Mouse (Mus musculus) lung, embryonic 14.5 days (tissue): ENCODE measurements around the gene Rnf212. TPM values are rescaled to one million over a fixed set of nuclear protein-coding genes. Genes with fewer than 3 reads are reported as not detected.

Source experiments
- ATAC-seq: fragments of 200-750 bp; cut with Nextera tagmentation; 2 replicates; pipeline ENCODE4 v1.8.0; 2017; ENCODE audit warnings: mild to moderate bottlenecking, moderate TSS enrichment, moderate library complexity; ENCODE audit not compliant: insufficient read depth
- DNase-seq: peaks from one replicate; pipeline ENCODE4 v3.0.0-alpha.2; 2015
- H3K27ac ChIP-seq: fragments of 300-500 bp; sonication (generic); 2 replicates; pipeline ENCODE4 v1.5.1; 2014; ENCODE audit warnings: low read depth, mild to moderate bottlenecking, moderate library complexity
- H3K27me3 ChIP-seq: fragments of 300-500 bp; sonication (generic); 2 replicates; pipeline ENCODE4 v1.6.1; 2014; ENCODE audit warnings: low read length, control low read depth; ENCODE audit not compliant: insufficient read depth
- H3K36me3 ChIP-seq: fragments of 300-500 bp; sonication (generic); 2 replicates; pipeline ENCODE4 v1.6.1; 2014; ENCODE audit warnings: control low read depth; ENCODE audit not compliant: insufficient read depth
- H3K4me1 ChIP-seq: fragments of 300-500 bp; sonication (generic); 2 replicates; pipeline ENCODE4 v1.6.1; 2014; ENCODE audit warnings: antibody characterized with exemption, control low read depth; ENCODE audit not compliant: insufficient read depth
- H3K4me2 ChIP-seq: fragments of 300-500 bp; sonication (generic); 2 replicates; pipeline ENCODE4 v1.6.1; 2014; ENCODE audit warnings: mild to moderate bottlenecking
- H3K4me3 ChIP-seq: fragments of 300-500 bp; sonication (generic); 2 replicates; pipeline ENCODE4 v1.5.1; 2014; ENCODE audit warnings: low read depth, low read length
- H3K9ac ChIP-seq: fragments of 300-500 bp; sonication (generic); 2 replicates; pipeline ENCODE4 v1.6.1; 2014
- H3K9me3 ChIP-seq: fragments of 300-500 bp; sonication (generic); 2 replicates; pipeline ENCODE4 v1.6.1; 2016; ENCODE audit warnings: low read depth, low read length, control low read depth
- CTCF ChIP-seq: IDR thresholded peaks from 2 replicates; pipeline ENCODE4 v1.5.1; 2016; ENCODE audit warnings: antibody characterized with exemption, low read depth
- WGBS: fragments of 180-500 bp; shearing (Covaris S2); extraction: QIAGEN DNeasy Blood & Tissue Kit; methylation state at CpG from one replicate; pipeline ENCODE4 v1.1.7; 2014; 5-methylcytosine and 5-hydroxymethylcytosine counted together
- polyA plus RNA-seq: library from polyadenylated mRNA; unstranded; fragments of >200 nt; fragmentation: Nextera tagmentation; extraction: Ambion mirVana; gene quantifications from 2 replicates; pipeline ENCODE4 v1.2.1, GENCODE M21; 2014

Gene Rnf212
- polyA plus RNA-seq, 1 experiment from 2014 or later: not detected

DNA sequence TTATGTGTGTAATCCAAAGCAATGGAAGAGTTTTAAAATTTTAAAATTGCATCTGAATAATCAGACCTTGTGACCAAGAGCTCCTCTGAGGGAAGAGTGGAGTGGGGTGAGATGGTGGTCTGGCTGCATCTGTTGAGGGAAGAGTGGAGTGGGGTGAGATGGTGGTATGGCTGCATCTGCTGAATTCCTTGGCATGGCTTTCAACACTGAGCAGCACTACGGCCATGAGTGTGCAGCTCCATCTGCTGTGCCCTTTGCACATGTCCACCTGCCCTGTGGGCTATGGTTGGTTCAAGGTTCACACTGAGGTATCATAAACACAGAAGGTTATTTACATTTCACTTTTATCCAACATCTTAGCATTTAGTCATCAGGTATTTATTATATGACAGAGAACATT lies 47.4 kb downstream of the Rnf212 start:
- no peaks in the 10 kb centered on the region for H3K9me3 ChIP-seq
- no peak overlapping the region for H3K4me2 ChIP-seq
- no peak overlapping the region for H3K9ac ChIP-seq
- TF ChIP-seq CTCF: no peak
- H3K4me1 ChIP-seq: no peaks in the 10 kb centered on the region
- no peaks in the 10 kb centered on the region for H3K36me3 ChIP-seq
- ATAC-seq: no peak
- DNase-seq: no peak
- no peaks in the 10 kb centered on the region for H3K27me3 ChIP-seq
- no peak overlapping the region for H3K4me3 ChIP-seq
- WGBS: 61% methylated on average over 1 of the region's 1 CpGs
- no peak overlapping the region for H3K27ac ChIP-seq

DNA sequence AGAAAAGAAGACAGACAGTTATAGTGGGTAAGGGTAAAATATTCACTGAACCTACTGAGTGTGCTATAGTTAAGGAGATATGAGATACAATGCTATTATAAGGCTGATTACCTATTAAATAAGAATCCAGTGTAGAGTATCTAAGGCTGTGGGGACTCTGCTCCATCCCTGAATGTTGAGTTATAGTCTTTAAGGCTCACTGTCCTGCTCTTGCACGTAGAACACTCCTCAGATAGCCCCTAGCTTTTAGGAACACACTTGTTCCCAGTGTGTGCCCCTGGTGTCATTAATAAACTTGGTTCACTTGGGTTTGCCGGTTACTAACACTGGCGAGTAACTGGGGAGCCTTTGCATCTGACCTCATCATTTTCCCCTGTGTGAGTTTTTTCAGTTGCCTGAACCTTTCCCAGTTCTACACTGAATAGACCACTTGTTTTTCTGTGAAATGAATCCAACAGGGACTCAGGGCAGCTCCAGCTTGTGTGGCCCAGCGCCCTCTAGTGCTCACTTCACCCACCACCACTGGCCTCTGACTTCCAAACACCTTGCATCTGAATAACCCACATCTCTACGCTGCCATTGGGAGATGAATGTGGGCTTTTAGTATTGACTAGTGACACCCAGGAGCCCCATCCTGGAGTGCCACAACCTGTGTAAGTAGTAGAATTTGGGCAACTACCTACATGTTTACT lies 48.1 kb downstream of the Rnf212 start:
- Histone ChIP-seq H3K4me3 (no peak overlapping the region), H3K9ac (no peak overlapping the region), H3K27me3 (no peaks in the 10 kb centered on the region), H3K4me1 (no peaks in the 10 kb centered on the region), H3K9me3 (no peaks in the 10 kb centered on the region), H3K27ac (no peak overlapping the region), H3K36me3 (no peaks in the 10 kb centered on the region), H3K4me2 (no peak overlapping the region)
- DNase-seq (peak; percentile 80), ATAC-seq (peak; percentile 87)
- WGBS: 22% methylated on average over 5 of the region's 5 CpGs
- peak; percentile 85 for TF ChIP-seq CTCF

DNA sequence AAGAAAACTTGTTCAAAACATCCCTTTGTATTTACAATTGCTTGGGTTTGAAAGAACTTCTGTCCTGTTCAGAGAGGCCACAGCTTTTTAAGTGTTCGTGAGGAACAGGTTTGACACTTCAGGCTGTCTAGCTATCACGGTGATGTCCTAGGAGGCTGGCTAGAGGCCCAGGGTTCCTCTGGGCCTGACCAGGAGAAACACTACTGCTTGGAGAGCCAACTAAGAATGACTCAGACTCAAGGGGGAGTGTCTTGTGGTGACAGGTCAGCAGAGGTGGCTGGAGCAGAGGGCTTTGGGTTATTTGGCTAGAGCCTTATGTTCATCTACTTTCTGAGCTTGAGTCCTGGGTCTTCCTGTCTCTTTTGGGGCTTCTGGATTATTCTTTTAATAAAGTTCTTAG lies 50.8 kb downstream of the Rnf212 start:
- no peaks in the 10 kb centered on the region for H3K4me1 ChIP-seq
- DNase-seq: no peak
- no peak overlapping the region for H3K4me2 ChIP-seq
- TF ChIP-seq CTCF: no peak
- no peak overlapping the region for H3K9ac ChIP-seq
- H3K27ac ChIP-seq: no peak overlapping the region
- H3K9me3 ChIP-seq: no peaks in the 10 kb centered on the region
- 43% methylated on average over 2 of the region's 2 CpGs for whole genome bisulfite sequencing
- no peak for ATAC-seq
- H3K36me3 ChIP-seq: no peaks in the 10 kb centered on the region
- H3K4me3 ChIP-seq: no peak overlapping the region
- H3K27me3 ChIP-seq: no peaks in the 10 kb centered on the region

DNA sequence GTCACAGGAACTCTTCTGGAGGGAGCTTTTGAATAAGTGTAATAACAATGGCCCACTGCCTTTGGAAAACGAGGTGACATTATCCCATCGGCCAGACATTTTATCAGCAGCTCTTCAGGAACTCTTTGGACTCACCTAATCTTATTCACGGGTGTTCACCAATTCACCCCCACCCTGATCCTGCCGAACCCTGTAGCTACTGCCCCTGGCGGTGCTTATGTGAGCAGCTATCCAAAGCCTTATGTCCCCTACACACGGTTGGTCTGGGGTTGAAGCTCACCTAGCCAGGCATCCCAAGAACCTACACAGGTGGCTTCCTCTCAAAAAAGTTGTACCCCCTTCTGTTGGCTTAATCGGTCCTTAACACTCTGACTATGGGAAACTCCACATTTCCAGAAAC lies 55.0 kb downstream of the Rnf212 start:
- ATAC-seq: no peak
- no peak for DNase-seq
- no peak overlapping the region for H3K27ac ChIP-seq
- 39% methylated on average over 7 of the region's 7 CpGs for WGBS
- H3K27me3 ChIP-seq: no peaks in the 10 kb centered on the region
- H3K4me1 ChIP-seq: no peaks in the 10 kb centered on the region
- H3K36me3 ChIP-seq: no peaks in the 10 kb centered on the region
- no peak overlapping the region for H3K4me3 ChIP-seq
- H3K9ac ChIP-seq: no peak overlapping the region
- no peak overlapping the region for H3K4me2 ChIP-seq
- no peaks in the 10 kb centered on the region for H3K9me3 ChIP-seq
- TF ChIP-seq CTCF: 0 out of 2 replicates have a peak, but pooled peaks have one; percentile 23

DNA sequence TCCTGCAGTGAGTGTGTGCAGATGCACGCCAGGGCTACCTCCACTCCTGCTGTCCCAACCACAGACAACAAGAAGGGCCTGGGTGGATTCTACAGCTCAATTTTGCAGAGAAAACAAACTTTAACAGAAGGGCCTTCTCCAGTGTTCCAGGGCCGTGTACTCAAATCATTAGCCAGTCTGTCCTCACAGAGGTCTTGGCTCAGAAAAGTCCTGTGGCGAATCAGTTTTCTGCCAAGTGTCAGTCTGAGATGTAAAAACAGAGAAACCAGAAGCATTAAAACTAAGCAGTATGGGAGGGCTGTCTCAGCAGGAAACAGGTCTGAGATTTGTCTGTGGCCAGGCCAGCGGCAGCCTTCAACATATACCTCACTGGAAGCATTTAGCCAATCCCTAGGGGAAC lies 56.7 kb downstream of the Rnf212 start:
- no peak for DNase-seq
- H3K27ac ChIP-seq: no peak overlapping the region
- H3K36me3 ChIP-seq: no peaks in the 10 kb centered on the region
- TF ChIP-seq CTCF: no peak
- no peak overlapping the region for H3K9ac ChIP-seq
- H3K4me1 ChIP-seq: no peaks in the 10 kb centered on the region
- ATAC-seq: no peak
- no peaks in the 10 kb centered on the region for H3K9me3 ChIP-seq
- H3K4me3 ChIP-seq: no peak overlapping the region
- no peaks in the 10 kb centered on the region for H3K27me3 ChIP-seq
- 41% methylated on average over 4 of the region's 4 CpGs for WGBS
- H3K4me2 ChIP-seq: no peak overlapping the region

DNA sequence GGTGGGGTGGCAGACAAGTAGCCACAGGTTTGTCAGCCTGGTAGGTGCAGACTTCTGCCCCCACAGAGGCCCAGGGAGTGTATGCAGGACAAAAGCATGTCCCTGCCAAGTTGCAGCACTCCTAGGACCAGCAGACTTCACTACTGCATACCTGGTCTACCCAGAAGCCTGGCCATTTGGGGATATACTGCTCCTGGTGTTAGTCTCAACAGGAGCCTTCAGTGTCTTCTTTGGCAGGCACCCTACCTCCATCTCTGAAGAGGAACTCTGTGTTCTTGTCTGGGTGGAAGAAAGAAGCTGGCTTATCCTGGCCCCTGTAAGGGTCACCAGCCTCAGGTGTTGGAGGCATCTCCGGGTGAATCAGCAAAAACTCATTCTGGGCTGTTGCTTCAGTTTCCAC lies 58.8 kb downstream of the Rnf212 start:
- Histone ChIP-seq H3K27ac (no peak overlapping the region), H3K4me3 (no peak overlapping the region), H3K27me3 (no peaks in the 10 kb centered on the region), H3K4me2 (no peak overlapping the region), H3K9me3 (no peaks in the 10 kb centered on the region), H3K36me3 (no peaks in the 10 kb centered on the region), H3K9ac (no peak overlapping the region), H3K4me1 (no peaks in the 10 kb centered on the region)
- no peak for TF ChIP-seq CTCF
- DNase-seq (no peak), ATAC-seq (no peak)
- 67% methylated on average over 1 of the region's 1 CpGs for WGBS

DNA sequence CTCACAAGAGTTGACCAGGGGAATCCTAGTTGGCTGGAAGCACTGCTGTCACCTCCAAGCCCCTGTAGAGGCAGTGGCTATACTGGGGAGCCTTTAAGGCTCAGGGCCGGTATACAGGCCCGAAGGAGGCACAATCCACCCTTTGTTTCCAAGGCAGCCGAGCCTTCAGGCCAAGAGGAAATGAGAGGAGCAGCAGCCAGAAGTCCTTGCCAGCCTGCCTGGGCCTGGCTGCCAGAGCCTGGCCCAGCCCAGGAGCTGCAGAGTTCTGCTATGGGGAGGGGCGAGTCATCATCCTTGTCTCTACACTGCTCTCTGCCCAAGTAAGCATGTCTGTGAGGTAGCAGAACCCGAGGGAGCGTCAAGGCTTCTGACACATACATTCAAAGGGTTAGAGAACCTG lies 60.6 kb downstream of the Rnf212 start:
- no peak overlapping the region for H3K4me2 ChIP-seq
- no peaks in the 10 kb centered on the region for H3K36me3 ChIP-seq
- H3K4me1 ChIP-seq: no peaks in the 10 kb centered on the region
- H3K27me3 ChIP-seq: no peaks in the 10 kb centered on the region
- no peak overlapping the region for H3K9ac ChIP-seq
- peak overlapping the region; percentile 16; the same call in 1 of the 2 replicates for H3K27ac ChIP-seq
- H3K9me3 ChIP-seq: no peaks in the 10 kb centered on the region
- DNase-seq (peak; percentile 19), ATAC-seq (peak; percentile 47; the same call in 1 of the 2 replicates)
- TF ChIP-seq CTCF: no peak
- WGBS: 61% methylated on average over 6 of the region's 6 CpGs
- H3K4me3 ChIP-seq: no peak overlapping the region
